Mouse (Mus musculus) midbrain, embryonic 16.5 days (tissue): ENCODE measurements around the gene Serp2. TPM values are rescaled to one million over a fixed set of nuclear protein-coding genes. Genes with fewer than 3 reads are reported as not detected.

Experiments
- polyA plus RNA-seq: library from polyadenylated mRNA; unstranded; fragments of >200 nt; fragmentation: Nextera tagmentation; extraction: Ambion mirVana; gene quantifications from 2 replicates; pipeline ENCODE4 v1.2.1, GENCODE M21; 2015

Gene Serp2
- polyA plus RNA-seq, 1 experiment from 2014 or later: 239 TPM

Other genes starting within 250 kb of the Serp2 start
- 738 and 762 TPM in 2 replicates for gene Tsc22d1, start 141.9 kb downstream of the Serp2 start, polyA plus RNA-seq